Mouse (Mus musculus): ENCODE measurements at regions not wholly inside any gene's neighbourhood (a gene's known extent, or its start where the extent isn't known, plus 50 kb on each side); places are given as distances from the start of the nearest gene placed in this dataset.
"Not testable (repeated sequence)": the region's sequence is repeated elsewhere in the genome, so short reads cannot be mapped to it uniquely, and the experiment has no call there.

- DNase-seq (ENCODE audit: low read depth, low spot score), result no peak
These were observed 249.8 kb upstream of the Pbx1 start for GRCm38 (mm10) chr1:168681685-168682491.

GRCm38 (mm10) chr1:168680674-168681073 is 248.6 kb upstream of the Pbx1 start:
- no peak for DNase-seq (ENCODE audit: low read depth, low spot score)

- DNase-seq (ENCODE audit: low read depth, low spot score), result no peak
These were observed 244.6 kb upstream of the Pbx1 start for GRCm38 (mm10) chr1:168676418-168677413.

- DNase-seq (ENCODE audit: low read depth, low spot score), result no peak
These were observed 243.7 kb upstream of the Pbx1 start for GRCm38 (mm10) chr1:168675741-168676140.

GRCm38 (mm10) chr1:168662755-168663284 is 230.8 kb upstream of the Pbx1 start:
- DNase-seq (ENCODE audit: low read depth, low spot score), result no peak

GRCm38 (mm10) chr1:168660956-168661355 is 228.9 kb upstream of the Pbx1 start:
- DNase-seq (ENCODE audit: low read depth, low spot score), result no peak

GRCm38 (mm10) chr1:168659578-168659977 is 227.5 kb upstream of the Pbx1 start:
- no peak for DNase-seq (ENCODE audit: low read depth, low spot score)

- no peak for DNase-seq (ENCODE audit: low read depth, low spot score)
These were observed 200.8 kb upstream of the Pbx1 start for GRCm38 (mm10) chr1:168632837-168633236.

- peak; percentile 36 for DNase-seq (ENCODE audit: low read depth, low spot score)
These were observed 199.9 kb upstream of the Pbx1 start for GRCm38 (mm10) chr1:168631979-168632378.

GRCm38 (mm10) chr1:168601967-168602366 is 169.9 kb upstream of the Pbx1 start:
- DNase-seq (ENCODE audit: low read depth, low spot score), result not testable (repeated sequence)

GRCm38 (mm10) chr1:168600461-168601160 is 168.5 kb upstream of the Pbx1 start:
- DNase-seq (ENCODE audit: low read depth, low spot score), result no peak

GRCm38 (mm10) chr1:168598191-168598667 is 166.2 kb upstream of the Pbx1 start:
- DNase-seq (ENCODE audit: low read depth, low spot score), result peak; percentile 62

- DNase-seq (ENCODE audit: low read depth, low spot score), result no peak
These were observed 165.4 kb upstream of the Pbx1 start for GRCm38 (mm10) chr1:168597495-168597894.

- DNase-seq (ENCODE audit: low read depth, low spot score), result peak; percentile 99
These were observed 152.1 kb upstream of the Pbx1 start for GRCm38 (mm10) chr1:168584137-168584536.

- no peak for DNase-seq (ENCODE audit: low read depth, low spot score)
These were observed 150.4 kb upstream of the Pbx1 start for GRCm38 (mm10) chr1:168582434-168582833.

- no peak for DNase-seq (ENCODE audit: low read depth, low spot score)
These were observed 138.0 kb upstream of the Pbx1 start for GRCm38 (mm10) chr1:168569930-168570515.

GRCm38 (mm10) chr1:168552394-168552793 is 120.3 kb upstream of the Pbx1 start:
- no peak for DNase-seq (ENCODE audit: low read depth, low spot score)

GRCm38 (mm10) chr1:168549807-168550435 is 117.9 kb upstream of the Pbx1 start:
- no peak for DNase-seq (ENCODE audit: low read depth, low spot score)

- no peak for DNase-seq (ENCODE audit: low read depth, low spot score)
These were observed 114.1 kb upstream of the Pbx1 start for GRCm38 (mm10) chr1:168546156-168546555.

- DNase-seq (ENCODE audit: low read depth, low spot score), result peak; percentile 92
These were observed 113.2 kb upstream of the Pbx1 start for GRCm38 (mm10) chr1:168545072-168545780.
